Mouse (Mus musculus) cerebellum, adult 2 months (tissue): Measurements from ENCODE around the gene Apopt1.

Experiments used
- CTCF ChIP-seq: fragments of 200-500 bp; IDR thresholded peaks from 2 replicates; pipeline ENCODE4 v1.5.1; 2011; ENCODE audit warnings: low read depth, mild to moderate bottlenecking, control low read depth, low read length, moderate library complexity, borderline replicate concordance; ENCODE audit not compliant: insufficient read depth
- POLR2A ChIP-seq: fragments of 200-500 bp; IDR thresholded peaks from 2 replicates; pipeline ENCODE4 v1.6.1; 2011; ENCODE audit warnings: low read length, control low read depth, borderline replicate concordance; ENCODE audit not compliant: insufficient read depth

- TF ChIP-seq POLR2A, result no peak
- no peak for TF ChIP-seq CTCF
Measured at GRCm38 (mm10) chr12:111726122-111726463, 13.0 kb downstream of the Apopt1 start.
